Mouse (Mus musculus) liver, adult 2 months (tissue): ENCODE results near the gene Dnmbp.

ENCODE experiments used
- CTCF ChIP-seq: fragments of 200-500 bp; IDR thresholded peaks from 2 replicates; pipeline ENCODE4 v1.5.1; 2011; ENCODE audit warnings: low read depth, low read length, control low read depth
- POLR2A ChIP-seq: fragments of 200-500 bp; IDR thresholded peaks from 2 replicates; pipeline ENCODE4 v1.6.1; 2011; ENCODE audit warnings: low read length, control low read depth; ENCODE audit not compliant: insufficient read depth; ENCODE audit errors: extremely low read depth

- TF ChIP-seq POLR2A (no peak), CTCF (no peak)
Observed at GRCm38 (mm10) chr19:43919841-43920240, 20.1 kb downstream of the Dnmbp start.
